In genomic region chr7:45466283-45467089, GRCm38 (mm10) we compare ENCODE assay signal across 7 mouse cellular contexts. TPM values are rescaled to one million over a fixed set of nuclear protein-coding genes. Genes with fewer than 3 reads are reported as not detected.
DNase-seq lines count a peak whose midpoint lies in the region; ATAC-seq lines count a peak whose summit lies in the region.

Gene Bax, minus strand, starts transcription at chr7:45466898.

- peak within 1 kb of the TSS; percentile 52 for H3K27ac ChIP-seq in intestine, embryonic 16.5 days (ENCODE audit: low read length)
- H3K27ac ChIP-seq in midbrain, embryonic 11.5 days (ENCODE audit: low read depth, low read length): peak within 1 kb of the TSS; percentile 14; the same call in 1 of the 2 replicates

- H3K9ac ChIP-seq in intestine, embryonic 16.5 days (ENCODE audit: low read depth, low read length): peak within 1 kb of the TSS; percentile 88
- peak within 1 kb of the TSS; percentile 88 for H3K9ac ChIP-seq in midbrain, embryonic 11.5 days (ENCODE audit: low read length)

- no peaks in the 10 kb centered on the region for H3K9me3 ChIP-seq in intestine, embryonic 16.5 days (ENCODE audit: control insufficient read depth, low read length)
- no peaks in the 10 kb centered on the region for H3K9me3 ChIP-seq in midbrain, embryonic 11.5 days (ENCODE audit: control insufficient read depth, low read length)

- peak; percentile 77 for ATAC-seq in intestine, embryonic 16.5 days
- ATAC-seq in midbrain, embryonic 11.5 days (ENCODE audit: low FRiP score): peak; percentile 86

- no peaks in the 10 kb centered on the region for H3K27me3 ChIP-seq in intestine, embryonic 16.5 days (replicated peaks; ENCODE audit: control insufficient read depth, insufficient read depth, low read length)
- H3K27me3 ChIP-seq in midbrain, embryonic 11.5 days (ENCODE audit: control insufficient read depth, insufficient read depth, low read length): no peaks in the 10 kb centered on the region

- peak within 1 kb of the TSS; percentile 64 for H3K4me2 ChIP-seq in intestine, embryonic 16.5 days (ENCODE audit: low read depth, low read length)
- peak within 1 kb of the TSS; percentile 95 for H3K4me2 ChIP-seq in midbrain, embryonic 11.5 days

- intact Hi-C loops in left cerebral cortex, postnatal 36 days (cut with DNase I): loop anchor here (5.0 kb wide), 1 partner anchor 236 kb away; no protein-coding TSS in a partner anchor

- WGBS in intestine, embryonic 16.5 days: under 1% methylated on average over 58 of the region's 58 CpGs
- under 1% methylated on average over 57 of the region's 58 CpGs for WGBS in midbrain, embryonic 11.5 days

- no peaks in the 10 kb centered on the region; the same call in 1 of the 2 replicates for H3K36me3 ChIP-seq in intestine, embryonic 16.5 days (ENCODE audit: control insufficient read depth, insufficient read depth, low read length)
- peaks cover 7% of the 10 kb centered on the region; the same call in 1 of the 2 replicates for H3K36me3 ChIP-seq in midbrain, embryonic 11.5 days (ENCODE audit: control insufficient read depth, insufficient read depth, low read length)

- peak; percentile 96 for DNase-seq in adrenal gland, adult 2 months
- peak; percentile 92 for DNase-seq in embryo, embryonic 11.5 days (ENCODE audit: low read depth, low spot score)
- peak; percentile 92 to 98 for DNase-seq in gastrocnemius, postnatal 4 days (ENCODE audit: low spot score in 2 of 2)
- peak; percentile 94 for DNase-seq in left cerebral cortex, postnatal 36 days (ENCODE audit: low spot score in 2 of 2)
- DNase-seq in midbrain, embryonic 11.5 days (ENCODE audit: low spot score, missing footprints): peak; percentile 99
- peak; percentile 96 for DNase-seq in skeletal muscle tissue, adult 2 months (ENCODE audit: low read depth, low spot score)

- H3K4me1 ChIP-seq in intestine, embryonic 16.5 days (ENCODE audit: control insufficient read depth, insufficient read depth, low read length): peaks cover 21% of the 10 kb centered on the region
- H3K4me1 ChIP-seq in midbrain, embryonic 11.5 days (ENCODE audit: control insufficient read depth, insufficient read depth, low read length): peaks cover 12% of the 10 kb centered on the region

- H3K4me3 ChIP-seq in intestine, embryonic 16.5 days (ENCODE audit: low read length): peak within 1 kb of the TSS; percentile 85
- H3K4me3 ChIP-seq in midbrain, embryonic 11.5 days (ENCODE audit: low read depth, low read length): peak within 1 kb of the TSS; percentile 87

RNA-seq across cellular contexts. Expression of gene Bax, which starts in this region (rescaled TPM):
- total RNA-seq in adrenal gland, adult 2 months (2021): 10 to 100 TPM; 52.5 to 60.6 TPM
- 148 and 158 TPM in 2 replicates for polyA plus RNA-seq in adrenal gland, adult 2 months (2012; rRNA removed)
- 10 to 100 TPM; 39.3 to 43.8 TPM for total RNA-seq in gastrocnemius, postnatal 4 days (2021)
- 178 and 185 TPM in 2 replicates for polyA plus RNA-seq in intestine, embryonic 16.5 days (2015; fragmentation: Nextera tagmentation; extraction: Ambion mirVana)
- total RNA-seq in left cerebral cortex, postnatal 36 days (2021): 10 to 100 TPM; 63.6 to 64.0 TPM
- polyA plus RNA-seq in midbrain, embryonic 11.5 days (2014; fragmentation: Nextera tagmentation; extraction: Ambion mirVana): 169 and 201 TPM in 2 replicates

Comparison
In these comparisons a context has a peak if more than half of its experiments do, and no peak if none do; other contexts are left out.
1. Peak in every context shown above with its lines: DNase-seq, ATAC-seq, H3K4me3 ChIP-seq and H3K27ac ChIP-seq.